Comparison of ENCODE assay signal across 21 mouse cellular contexts in genomic region chr14:47684579-47684978, GRCm38 (mm10).
"Had no signal": no experiment of that assay in that cellular context is flagged by ENCODE, and none has a peak within 500 bp of the region (broad histone marks: within the 10 kb centered on the region; RNA-seq: fewer than 3 reads in every experiment).

No protein-coding gene starts in this region.

- H3K4me3 ChIP-seq: gastrocnemius, adult 2 months; heart, embryonic 10.5 days; heart, embryonic 12.5 days; hindbrain, embryonic 10.5 days; hindbrain, embryonic 12.5 days; intestine, embryonic 15.5 days; limb, embryonic 10.5 days; limb, embryonic 12.5 days; liver, embryonic 13.5 days; liver, embryonic 15.5 days had no signal

- DNase-seq: gastrocnemius, adult 2 months; gastrocnemius, postnatal 10 days; gastrocnemius, postnatal 25 days; heart, postnatal 10 days; heart, postnatal 4 days; kidney, adult 18-20 months; kidney, adult 8-10 months; kidney, postnatal 10 days; kidney, postnatal 25 days; kidney, postnatal 4 days; liver; liver, embryonic 13.5 days had no signal

- H3K27ac ChIP-seq: gastrocnemius, adult 2 months; heart, embryonic 10.5 days; hindbrain, embryonic 10.5 days; hindbrain, embryonic 12.5 days; hindbrain, embryonic 14.5 days; intestine, embryonic 15.5 days; limb, embryonic 10.5 days; limb, embryonic 12.5 days; liver, embryonic 13.5 days; liver, embryonic 15.5 days had no signal
